Mouse (Mus musculus): Measurements from ENCODE around the gene Entpd1.
"Not testable (repeated sequence)": the region's sequence is repeated elsewhere in the genome, so short reads cannot be mapped to it uniquely, and the experiment has no call there.

The Entpd1 gene

DNA sequence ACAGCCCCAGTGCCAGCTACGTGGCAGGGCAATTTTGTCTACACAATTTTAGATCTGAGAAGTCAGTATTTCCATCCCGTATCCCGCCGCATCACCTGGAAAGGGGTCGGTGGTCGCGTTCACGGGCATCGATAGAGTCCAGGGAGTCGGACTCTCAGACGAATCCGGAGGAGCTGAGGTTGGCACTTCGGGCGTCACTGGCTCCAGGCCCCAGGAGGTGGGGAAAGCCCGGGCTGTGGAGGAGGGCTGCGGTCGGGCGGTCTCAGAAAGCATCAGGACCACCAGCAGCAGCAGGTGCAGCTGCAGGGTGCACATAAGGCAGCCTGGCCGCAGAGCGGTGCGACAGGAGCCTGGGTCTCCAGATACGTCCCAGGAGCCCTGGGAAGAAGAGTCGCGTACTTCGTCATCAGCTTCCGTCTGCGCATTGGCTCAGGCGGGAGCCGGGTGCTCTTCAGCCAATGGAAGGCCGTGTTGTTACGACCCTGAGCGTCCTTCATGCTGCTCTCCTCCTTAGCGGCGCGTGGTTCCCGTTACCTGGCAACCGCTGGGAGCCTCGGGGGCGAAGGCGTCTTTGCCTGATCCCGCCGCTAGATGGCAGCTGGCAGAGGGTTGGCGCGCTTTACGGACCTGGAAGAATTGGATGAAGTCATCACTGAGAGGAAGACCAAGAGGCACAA is at the start of gene Entpd1, which contains the start of gene Tctn3:
Entpd1 (plus strand) TSS at position 537 of the 677 bp plus-strand sequence.
Tctn3 (minus strand) TSS at position 404 of the 677 bp plus-strand sequence.
- DNase-seq (ENCODE audit: extremely low read depth, insufficient read length, low spot score): peak; percentile 99

DNA sequence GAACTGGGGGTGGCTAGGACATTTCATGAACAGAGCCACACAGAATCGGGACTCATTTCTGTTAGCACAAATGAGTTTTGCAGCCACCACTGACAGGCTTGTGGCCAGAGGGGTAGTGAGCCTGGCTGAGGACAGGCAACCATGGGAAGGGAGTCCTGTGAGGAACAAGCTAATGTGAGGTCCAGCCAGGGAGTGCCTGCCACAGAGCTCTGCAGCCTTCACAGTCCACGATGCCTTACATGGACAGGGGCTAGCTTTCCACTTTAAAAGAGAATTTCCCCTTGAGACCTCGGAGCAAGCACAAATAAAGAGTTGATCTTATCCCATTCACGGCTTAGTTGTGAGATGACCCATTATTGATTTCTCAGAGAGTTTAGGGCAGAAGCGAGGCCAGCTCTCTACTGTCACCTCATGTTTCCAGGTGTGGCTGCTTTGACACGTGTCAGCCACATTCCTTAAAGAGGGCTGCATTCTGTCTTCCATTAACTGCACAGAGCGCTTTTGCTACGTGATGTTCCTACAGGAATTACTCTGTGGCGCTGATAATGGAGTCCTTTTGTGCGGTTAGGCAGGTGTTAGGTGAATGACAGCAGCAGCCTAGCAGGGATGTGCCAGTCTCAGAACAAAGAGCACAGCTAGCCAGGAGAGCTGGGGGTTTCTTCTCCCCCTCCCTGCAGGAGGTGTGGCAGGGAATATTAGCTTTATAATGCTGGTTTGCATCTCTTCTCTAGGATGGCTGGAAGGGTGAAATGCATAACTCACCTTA is 48.1 kb upstream of the Entpd1 start:
- DNase-seq (ENCODE audit: extremely low read depth, insufficient read length, low spot score): no peak

DNA sequence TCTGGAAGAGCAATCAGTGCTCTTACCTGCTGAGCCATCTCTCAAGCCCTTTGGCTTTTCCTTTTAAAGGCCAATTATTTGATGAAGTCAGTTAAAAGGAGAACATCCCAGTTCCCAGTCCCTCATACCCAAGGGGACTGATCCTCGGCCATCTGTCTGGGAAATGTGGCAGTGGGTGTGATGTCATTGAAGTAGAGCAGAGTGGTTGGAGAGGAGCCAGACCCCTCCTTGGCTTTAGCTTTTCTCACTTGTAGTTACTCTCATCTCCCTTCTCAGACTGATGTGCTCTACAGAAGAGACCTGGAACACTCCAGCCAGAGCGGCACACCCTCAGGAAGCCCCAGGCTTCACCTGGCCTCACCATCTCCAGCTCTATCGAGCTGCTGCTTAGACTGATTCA is 44.5 kb upstream of the Entpd1 start:
- no peak for DNase-seq (ENCODE audit: extremely low read depth, insufficient read length, low spot score)

GRCm38 (mm10) chr19:40570726-40571125 is 41.4 kb upstream of the Entpd1 start:
- DNase-seq (ENCODE audit: extremely low read depth, insufficient read length, low spot score): no peak

DNA sequence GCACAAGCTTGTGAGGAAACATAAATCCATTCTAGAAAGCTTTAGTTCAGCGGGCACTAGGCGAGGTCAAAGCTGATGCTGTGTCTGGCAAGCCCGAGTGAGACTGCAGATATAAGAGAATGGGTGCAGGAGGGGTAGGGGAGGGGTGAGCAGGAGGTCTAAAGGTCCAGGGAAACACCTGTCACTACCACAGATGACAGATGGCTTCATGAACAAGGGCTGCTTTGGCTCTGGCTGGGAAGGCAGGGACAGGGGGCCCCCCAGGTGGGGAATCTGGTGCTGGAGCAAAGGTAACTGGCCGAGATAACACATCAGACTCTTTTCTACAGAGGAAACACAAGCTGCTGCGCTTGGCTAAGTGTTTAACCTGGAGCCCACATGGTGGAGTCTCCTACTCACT is 36.7 kb upstream of the Entpd1 start:
- DNase-seq (ENCODE audit: extremely low read depth, insufficient read length, low spot score): no peak

DNA sequence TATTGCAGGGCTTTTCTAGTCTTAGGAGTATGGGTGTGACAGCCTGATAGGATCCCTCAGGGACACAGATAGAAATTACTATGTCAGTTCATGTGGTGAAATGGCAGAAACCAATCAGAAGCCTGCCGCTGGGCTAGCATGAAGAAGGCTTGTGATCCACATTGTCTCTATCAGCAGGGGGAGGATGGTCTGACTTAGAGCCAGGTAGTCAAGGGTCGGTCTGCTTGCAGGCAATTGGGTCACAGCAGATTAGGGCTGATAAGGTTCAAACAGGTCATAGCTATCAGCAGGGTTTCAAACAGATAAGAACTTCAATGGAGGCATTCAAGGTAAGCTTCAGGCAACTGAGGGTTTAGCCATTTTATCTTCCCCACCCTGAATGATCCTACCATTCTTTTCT is 31.3 kb upstream of the Entpd1 start:
- no peak for DNase-seq (ENCODE audit: extremely low read depth, insufficient read length, low spot score)

DNA sequence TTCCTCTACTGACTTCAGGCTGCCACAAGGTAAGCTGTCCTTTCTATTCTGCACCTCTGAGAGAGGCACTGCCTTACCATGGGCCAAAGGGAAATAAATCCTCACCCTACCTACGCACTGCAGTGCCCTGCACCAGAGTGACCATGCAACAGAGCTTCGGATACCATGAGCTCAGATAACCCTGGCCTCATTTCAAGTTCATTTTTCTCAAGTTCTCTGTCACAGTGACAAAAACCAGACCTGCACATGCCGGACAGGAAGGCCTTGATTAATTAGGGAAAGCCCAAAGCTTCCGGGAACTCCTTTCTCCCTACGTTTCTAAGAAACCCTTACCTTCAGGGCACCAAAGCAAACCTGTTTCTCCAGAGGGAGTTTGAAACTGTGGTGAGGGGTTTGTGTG is 30.5 kb upstream of the Entpd1 start:
- no peak for DNase-seq (ENCODE audit: extremely low read depth, insufficient read length, low spot score)

DNA sequence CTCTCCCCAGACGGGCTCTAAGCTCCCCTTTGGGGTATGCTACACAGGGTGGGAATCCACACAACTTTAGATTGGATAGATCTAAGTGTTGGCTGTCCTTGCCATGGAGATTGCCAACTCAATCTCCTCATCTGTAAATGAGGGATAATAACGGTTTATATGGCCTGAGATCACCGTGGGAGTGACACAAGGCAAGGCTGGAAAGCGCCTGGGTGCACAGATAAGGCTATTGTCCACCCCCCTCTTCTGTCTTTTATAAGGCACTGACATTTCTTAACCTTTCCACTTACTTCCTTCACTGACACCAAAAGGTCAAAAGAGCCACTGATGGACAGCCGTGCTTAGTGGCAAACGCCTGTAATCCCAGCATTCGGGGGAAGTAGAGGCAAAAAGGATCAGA is 25.3 kb upstream of the Entpd1 start:
- no peak for DNase-seq (ENCODE audit: extremely low read depth, insufficient read length, low spot score)

GRCm38 (mm10) chr19:40587491-40588292 is 24.5 kb upstream of the Entpd1 start:
- DNase-seq (ENCODE audit: extremely low read depth, insufficient read length, low spot score): no peak

- peak; percentile 96 for DNase-seq (ENCODE audit: extremely low read depth, insufficient read length, low spot score)
These were observed 23.9 kb upstream of the Entpd1 start, which contains the start of gene Aldh18a1 for GRCm38 (mm10) chr19:40588293-40588654. TSS of gene Aldh18a1 (minus strand) at chr19:40588463.

DNA sequence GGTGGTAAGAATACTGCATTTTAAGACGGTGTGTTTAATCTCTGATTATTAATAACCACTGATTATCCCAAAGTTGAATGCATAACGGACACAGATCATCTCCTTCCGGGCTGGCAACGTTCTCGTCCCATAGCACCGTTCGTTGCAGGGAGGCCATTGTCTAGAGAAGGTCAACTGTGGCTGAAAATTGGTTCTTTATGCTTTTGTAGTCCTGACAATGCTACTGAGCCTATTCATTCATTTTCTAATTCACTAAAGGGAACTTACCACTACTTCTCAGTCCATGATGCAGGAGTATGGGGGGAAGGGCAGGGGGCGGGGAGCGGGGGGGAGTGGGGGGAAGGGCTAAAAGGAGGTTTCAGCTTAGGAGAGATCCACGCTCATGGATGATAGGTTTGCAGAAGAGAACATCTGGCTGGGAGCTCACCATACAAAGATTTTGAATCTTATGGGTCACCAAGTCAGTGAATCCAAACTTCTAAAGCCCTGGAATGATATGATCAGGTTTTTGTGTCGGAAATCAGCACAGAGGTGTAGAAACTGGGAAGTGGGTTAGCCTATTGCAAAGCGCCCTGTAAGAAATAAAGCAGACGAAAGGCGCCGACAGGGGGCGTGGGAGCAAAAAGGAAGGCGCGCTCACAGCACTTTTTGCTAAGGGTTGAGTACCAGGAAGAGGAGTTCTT is 23.2 kb upstream of the Entpd1 start:
- peak; percentile 78 for DNase-seq (ENCODE audit: extremely low read depth, insufficient read length, low spot score)

- no peak for DNase-seq (ENCODE audit: extremely low read depth, insufficient read length, low spot score)
These were observed 22.7 kb upstream of the Entpd1 start for GRCm38 (mm10) chr19:40589530-40589880.

DNA sequence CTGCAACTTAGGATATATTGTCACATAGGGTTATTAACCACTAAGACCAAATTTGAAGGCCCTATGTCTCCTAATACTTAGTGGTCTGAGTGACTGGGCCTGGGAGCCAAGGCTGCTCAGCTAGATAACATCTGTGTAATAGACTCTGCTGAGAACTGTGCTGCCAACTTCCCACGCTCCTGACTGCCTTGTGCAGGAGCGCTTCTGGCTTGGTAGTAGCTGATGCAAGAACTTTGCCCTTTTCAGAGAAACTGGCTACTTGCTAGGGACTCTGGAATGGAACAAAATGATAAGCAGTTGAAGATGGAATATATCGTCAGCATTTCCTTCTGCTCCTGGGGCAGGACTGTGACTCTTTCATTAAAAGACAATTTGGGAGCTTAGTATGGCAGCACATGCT is 16.9 kb upstream of the Entpd1 start:
- DNase-seq (ENCODE audit: extremely low read depth, insufficient read length, low spot score): no peak

- DNase-seq (ENCODE audit: extremely low read depth, insufficient read length, low spot score): peak; percentile 50
These were observed 16.3 kb upstream of the Entpd1 start for GRCm38 (mm10) chr19:40595831-40596230.

DNA sequence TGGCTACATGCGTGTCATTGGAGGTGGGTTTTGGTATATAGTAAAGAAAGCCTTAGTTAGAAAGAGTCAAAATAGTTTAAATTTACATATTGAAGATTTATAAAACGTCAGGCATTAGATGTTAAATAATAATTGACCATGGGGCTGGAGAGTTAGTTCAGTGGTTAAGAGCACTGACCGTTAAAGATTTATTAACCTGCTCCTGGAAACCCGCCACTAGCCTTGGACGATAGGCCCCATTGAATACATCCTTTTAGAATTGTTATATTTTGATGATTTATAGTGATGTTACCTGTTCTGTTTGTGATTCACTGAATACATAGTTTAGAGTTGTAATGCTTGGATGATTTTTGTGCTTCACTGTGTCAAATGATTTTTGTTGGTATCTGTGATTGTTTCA is 11.3 kb upstream of the Entpd1 start:
- not testable (repeated sequence) for DNase-seq (ENCODE audit: extremely low read depth, insufficient read length, low spot score)

GRCm38 (mm10) chr19:40601870-40602269 is 10.3 kb upstream of the Entpd1 start:
- DNase-seq (ENCODE audit: extremely low read depth, insufficient read length, low spot score): no peak

DNA sequence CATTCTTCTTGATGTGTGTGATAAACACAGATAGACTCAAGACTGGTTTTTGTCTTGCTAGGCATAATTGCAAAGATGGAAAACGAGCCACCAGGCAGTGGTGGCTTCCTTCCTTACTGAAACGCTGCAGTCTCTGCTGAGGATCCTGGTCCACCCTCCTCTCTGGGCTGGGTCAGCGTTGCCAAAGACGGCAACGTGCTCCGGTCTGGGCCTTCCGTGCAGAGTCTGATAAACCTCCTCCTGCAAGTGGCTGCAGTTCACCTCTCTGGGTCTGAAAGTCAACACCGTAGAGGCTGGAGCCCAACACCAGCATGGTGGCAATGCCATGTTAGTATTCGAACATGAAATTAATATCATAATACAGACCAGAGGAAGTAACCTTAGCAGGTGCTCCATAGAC is 7.0 kb upstream of the Entpd1 start:
- DNase-seq (ENCODE audit: extremely low read depth, insufficient read length, low spot score): no peak

DNA sequence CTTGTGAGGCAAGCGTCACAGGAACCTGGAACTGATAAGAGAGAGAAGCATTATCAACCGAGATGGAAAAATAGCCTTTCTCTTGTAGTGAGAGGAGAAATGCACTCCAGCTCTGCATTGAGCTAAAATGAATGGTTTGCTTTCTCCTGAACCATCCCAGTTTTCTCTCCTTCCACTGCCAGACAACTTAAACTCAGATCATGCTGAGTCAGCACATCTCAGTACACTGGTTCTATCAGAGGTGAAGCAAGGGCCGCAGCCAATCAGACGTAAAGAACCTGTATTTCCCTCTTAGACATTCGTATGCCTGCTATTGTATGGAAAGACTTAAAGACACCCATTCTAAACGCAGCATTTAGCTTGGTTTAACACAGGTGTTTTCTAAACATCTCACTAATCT is 4.5 kb upstream of the Entpd1 start:
- DNase-seq (ENCODE audit: extremely low read depth, insufficient read length, low spot score): no peak

DNA sequence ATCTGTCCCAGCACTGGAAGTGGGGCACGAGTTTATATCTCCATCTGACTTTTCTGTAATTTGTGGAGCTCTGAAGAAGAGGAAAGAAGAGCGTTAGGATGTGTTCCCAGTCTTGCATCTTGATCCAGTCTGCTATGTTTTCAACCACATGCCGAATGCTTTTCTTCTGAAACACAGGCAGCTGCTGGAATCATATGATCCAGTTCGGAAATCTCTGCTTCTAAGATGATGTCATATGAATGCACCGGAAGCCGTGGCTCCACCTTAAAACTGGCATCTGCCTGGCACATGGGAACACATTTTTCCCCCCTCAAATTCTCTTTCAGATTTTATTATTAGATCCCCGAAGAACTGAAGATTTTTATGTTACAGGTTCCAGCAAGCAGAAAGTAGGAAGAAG is 2.6 kb downstream of the Entpd1 start:
- no peak for DNase-seq (ENCODE audit: extremely low read depth, insufficient read length, low spot score)

DNA sequence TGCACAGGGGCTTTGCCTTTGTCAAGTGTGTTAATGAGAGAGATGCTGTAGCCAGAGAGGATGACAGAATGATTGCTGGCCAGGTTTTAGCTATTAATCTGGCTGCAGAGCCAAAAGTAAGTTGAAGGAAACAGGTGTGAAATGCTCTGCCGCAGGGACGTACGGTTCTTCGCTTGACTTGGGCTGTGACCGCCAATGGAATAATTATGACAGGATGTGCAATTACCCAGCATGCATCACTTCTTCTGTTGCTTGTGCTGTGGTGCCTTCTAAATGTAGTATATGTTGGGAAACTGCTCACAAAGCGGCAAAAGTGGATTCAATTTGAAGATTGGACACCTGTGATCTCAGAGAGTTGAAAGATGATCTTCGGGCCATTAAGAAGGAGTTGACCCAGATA is 3.9 kb downstream of the Entpd1 start:
- no peak for DNase-seq (ENCODE audit: extremely low read depth, insufficient read length, low spot score)

GRCm38 (mm10) chr19:40621616-40622015 is 9.4 kb downstream of the Entpd1 start:
- not testable (repeated sequence) for DNase-seq (ENCODE audit: extremely low read depth, insufficient read length, low spot score)
